Mouse (Mus musculus): ENCODE measurements around the gene Scn5a.

- TF ChIP-seq CHD2 (IDR thresholded peaks at IDR 0.05; ENCODE audit: low read depth, low read length) (no peak), ZC3H11A (IDR thresholded peaks at IDR 0.05; ENCODE audit: borderline replicate concordance, low read depth, low read length) (no peak), MAFK (IDR thresholded peaks at IDR 0.05; ENCODE audit: insufficient read depth, low read depth, low read length) (no peak), ZNF384 (IDR thresholded peaks at IDR 0.05; ENCODE audit: low read depth, low read length) (no peak), HCFC1 (IDR thresholded peaks at IDR 0.05; ENCODE audit: borderline replicate concordance, insufficient read depth, low read length) (no peak)
These were observed 63.4 kb downstream of the Scn5a start for GRCm38 (mm10) chr9:119515454-119515853.
